Mouse (Mus musculus) limb, embryonic 12.5 days (tissue): Measurements from ENCODE around the gene 1700013G24Rik. TPM values are rescaled to one million over a fixed set of nuclear protein-coding genes. Genes with fewer than 3 reads are reported as not detected.

Experiments
- ATAC-seq: fragments of 200-750 bp; cut with Nextera tagmentation; 2 replicates; pipeline ENCODE4 v1.8.0; 2017; ENCODE audit warnings: low read depth, moderate TSS enrichment; ENCODE audit not compliant: insufficient number of reproducible peaks, insufficient read depth, low FRiP score, low TSS enrichment
- H3K27ac ChIP-seq: fragments of 300-500 bp; sonication (generic); 2 replicates; pipeline ENCODE4 v1.5.1; 2016; ENCODE audit warnings: mild to moderate bottlenecking, moderate library complexity
- H3K27me3 ChIP-seq: fragments of 300-500 bp; sonication (generic); 2 replicates; pipeline ENCODE4 v1.6.1; 2016; ENCODE audit warnings: mild to moderate bottlenecking, moderate library complexity
- H3K36me3 ChIP-seq: fragments of 300-500 bp; sonication (generic); 2 replicates; pipeline ENCODE4 v1.6.1; 2016; ENCODE audit warnings: mild to moderate bottlenecking, moderate library complexity
- H3K4me1 ChIP-seq: fragments of 300-500 bp; sonication (generic); replicated peaks from 2 replicates; pipeline ENCODE4 v1.6.1; 2016
- H3K4me2 ChIP-seq: fragments of 300-500 bp; sonication (generic); 2 replicates; pipeline ENCODE4 v1.6.1; 2016; ENCODE audit warnings: mild to moderate bottlenecking, moderate library complexity
- H3K4me3 ChIP-seq: fragments of 300-500 bp; sonication (generic); replicated peaks from 2 replicates; pipeline ENCODE4 v1.5.1; 2016; ENCODE audit warnings: mild to moderate bottlenecking
- H3K9ac ChIP-seq: fragments of 300-500 bp; sonication (generic); replicated peaks from 2 replicates; pipeline ENCODE4 v1.6.1; 2016; ENCODE audit warnings: mild to moderate bottlenecking, moderate library complexity
- H3K9me3 ChIP-seq: fragments of 300-500 bp; sonication (generic); 2 replicates; pipeline ENCODE4 v1.6.1; 2016; ENCODE audit warnings: mild to moderate bottlenecking, moderate library complexity
- WGBS: fragments of 180-500 bp; shearing (Covaris S2); methylation state at CpG from one replicate; pipeline ENCODE4 v1.1.7; 2016; 5-methylcytosine and 5-hydroxymethylcytosine counted together
- polyA plus RNA-seq: library from polyadenylated mRNA; unstranded; fragments of >200 nt; fragmentation: Nextera tagmentation; extraction: Ambion mirVana; gene quantifications from 2 replicates; pipeline ENCODE4 v1.2.1, GENCODE M21; 2016

The 1700013G24Rik gene
- polyA plus RNA-seq, 1 experiment from 2014 or later = not detected

DNA sequence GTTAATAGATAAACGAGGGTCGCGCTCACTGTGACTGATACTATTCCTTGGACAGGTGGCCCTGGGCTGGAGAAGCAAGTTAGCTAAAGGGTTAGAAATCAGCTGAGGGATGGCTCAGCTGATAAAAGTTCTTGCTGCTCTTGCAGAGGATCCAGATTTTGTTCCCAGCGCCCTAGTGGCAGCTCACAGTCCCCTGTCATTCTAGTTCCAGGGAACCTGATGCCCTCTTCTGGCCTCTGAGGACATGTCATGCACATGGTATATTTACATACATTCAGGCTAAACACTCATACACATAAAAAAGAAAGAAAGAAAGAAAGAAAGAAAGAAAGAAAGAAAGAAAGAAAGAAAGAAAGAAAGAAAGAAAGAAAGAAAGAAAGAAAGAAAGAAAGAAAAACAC lies 11.8 kb upstream of the 1700013G24Rik start:
- Histone ChIP-seq H3K27ac (no peak overlapping the region), H3K27me3 (no peaks in the 10 kb centered on the region), H3K9me3 (no peaks in the 10 kb centered on the region), H3K4me1 (no peaks in the 10 kb centered on the region), H3K4me3 (no peak overlapping the region), H3K9ac (no peak overlapping the region), H3K4me2 (no peak overlapping the region), H3K36me3 (no peaks in the 10 kb centered on the region)
- ATAC-seq = no peak
- 82% methylated on average over 4 of the region's 4 CpGs for WGBS

DNA sequence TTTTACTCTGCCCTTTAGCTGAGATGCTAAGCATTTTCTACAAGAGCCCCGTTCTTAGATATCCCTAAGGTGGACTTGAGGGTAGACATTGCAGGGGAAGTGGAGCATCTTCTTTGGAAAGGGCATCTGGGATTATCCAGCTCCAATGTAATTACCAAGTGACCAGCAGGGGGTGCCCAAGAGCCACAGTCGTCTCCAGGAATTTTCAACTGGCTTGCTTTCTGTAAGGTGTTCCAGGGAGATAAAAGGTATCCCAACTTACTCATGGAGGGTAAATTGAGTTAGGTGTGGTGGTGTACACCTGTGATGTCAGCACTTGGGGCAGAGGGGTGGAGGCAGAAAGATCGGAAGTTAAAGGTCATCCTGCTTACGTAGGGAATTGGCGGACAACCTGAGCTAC lies 9.5 kb upstream of the 1700013G24Rik start:
- Histone ChIP-seq H3K27me3 (no peaks in the 10 kb centered on the region), H3K4me1 (peaks cover 8% of the 10 kb centered on the region), H3K4me2 (no peak overlapping the region), H3K4me3 (no peak overlapping the region), H3K36me3 (no peaks in the 10 kb centered on the region), H3K9me3 (no peaks in the 10 kb centered on the region), H3K9ac (no peak overlapping the region), H3K27ac (no peak overlapping the region)
- ATAC-seq = no peak
- WGBS = 28% methylated on average over 5 of the region's 5 CpGs

DNA sequence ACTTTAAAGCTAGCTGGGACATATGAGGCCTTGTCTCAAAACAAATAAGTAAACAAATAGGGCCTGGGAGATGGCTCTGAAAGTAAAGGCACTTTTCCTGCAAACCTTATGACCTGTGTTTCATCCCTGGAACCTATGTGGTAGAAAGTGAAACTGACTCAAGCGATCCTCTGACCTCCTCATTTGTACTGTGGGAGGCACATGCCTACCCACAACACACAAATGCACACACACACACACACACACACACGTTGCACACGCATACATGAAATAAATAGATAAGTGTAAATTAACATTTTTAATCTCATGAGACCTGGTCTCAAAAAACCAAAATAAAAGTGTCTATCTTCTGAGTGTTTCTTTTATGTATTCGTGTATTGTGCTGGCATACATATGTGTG lies 7.2 kb upstream of the 1700013G24Rik start:
- Histone ChIP-seq H3K36me3 (no peaks in the 10 kb centered on the region), H3K4me3 (no peak overlapping the region), H3K4me1 (peaks cover 8% of the 10 kb centered on the region), H3K4me2 (no peak overlapping the region), H3K27me3 (no peaks in the 10 kb centered on the region), H3K9me3 (no peaks in the 10 kb centered on the region), H3K27ac (no peak overlapping the region), H3K9ac (no peak overlapping the region)
- WGBS = 88% methylated on average over 4 of the region's 4 CpGs
- ATAC-seq = no peak

DNA sequence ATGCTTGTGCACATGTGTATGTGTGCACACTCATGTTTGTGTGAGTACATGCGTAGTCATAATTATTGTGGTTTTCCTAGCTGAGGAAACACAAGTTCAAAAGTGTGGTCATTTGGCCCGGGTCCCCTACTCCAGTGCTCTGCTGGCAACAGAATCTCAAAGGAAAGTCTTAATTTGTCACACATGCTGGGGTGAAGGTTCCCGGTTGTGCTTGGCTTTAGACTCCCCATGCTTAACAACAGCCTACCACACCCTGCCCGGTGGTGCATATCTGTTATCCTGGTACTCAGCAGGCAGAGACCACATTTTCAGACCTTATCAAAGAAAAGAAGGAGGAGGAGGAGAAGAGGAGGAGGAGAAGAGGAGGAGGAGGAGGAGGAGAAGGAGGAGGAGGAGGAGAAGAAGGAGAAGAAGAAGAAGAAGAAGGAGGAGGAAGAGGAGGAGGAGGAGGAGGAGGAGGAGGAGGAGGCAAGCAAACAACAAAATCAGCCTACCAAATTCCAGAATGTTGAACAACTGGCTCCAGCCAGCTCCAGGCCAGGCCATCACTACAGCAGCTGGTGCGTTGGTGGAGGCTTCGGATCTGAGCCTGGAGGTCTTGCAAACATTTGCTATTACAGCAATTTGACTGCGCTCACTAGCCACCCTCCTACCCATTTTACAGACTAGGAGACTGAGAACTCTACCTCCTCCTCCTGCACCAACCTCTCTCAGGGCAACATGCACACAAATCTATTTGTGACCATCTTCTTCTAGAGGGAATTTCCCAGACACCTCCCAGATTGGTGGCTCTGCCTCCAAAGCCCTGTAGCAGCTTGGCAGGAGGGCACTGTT lies 5.5 kb upstream of the 1700013G24Rik start:
- Histone ChIP-seq H3K4me2 (no peak overlapping the region), H3K36me3 (no peaks in the 10 kb centered on the region), H3K27me3 (no peaks in the 10 kb centered on the region), H3K9ac (no peak overlapping the region), H3K27ac (no peak overlapping the region), H3K4me3 (no peak overlapping the region), H3K9me3 (no peaks in the 10 kb centered on the region), H3K4me1 (peaks cover 8% of the 10 kb centered on the region)
- WGBS = 63% methylated on average over 7 of the region's 7 CpGs
- ATAC-seq = no peak

DNA sequence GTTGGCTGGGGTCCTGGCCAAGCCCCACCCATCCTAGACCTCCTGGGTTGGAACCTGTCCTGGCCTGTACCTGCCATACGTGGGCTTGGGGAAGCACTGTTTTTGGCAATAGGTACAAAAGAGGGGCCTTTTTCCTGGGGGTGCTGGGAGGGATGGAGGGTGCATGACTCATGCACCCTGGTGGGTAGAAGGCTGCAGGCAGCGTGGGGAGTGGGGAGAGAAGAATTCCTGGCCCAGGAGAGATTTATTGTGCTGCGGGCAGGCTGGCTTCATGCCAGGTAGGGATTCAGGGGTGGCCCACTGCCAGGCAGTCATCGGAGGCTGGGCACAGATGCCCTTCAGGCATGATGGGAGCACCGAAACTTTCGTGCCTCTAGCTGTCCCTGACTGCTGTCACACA lies 4.9 kb upstream of the 1700013G24Rik start:
- Histone ChIP-seq H3K9ac (no peak overlapping the region), H3K9me3 (no peaks in the 10 kb centered on the region), H3K4me1 (peaks cover 8% of the 10 kb centered on the region), H3K36me3 (no peaks in the 10 kb centered on the region), H3K27me3 (no peaks in the 10 kb centered on the region), H3K27ac (no peak overlapping the region), H3K4me2 (no peak overlapping the region), H3K4me3 (no peak overlapping the region)
- 52% methylated on average over 6 of the region's 6 CpGs for WGBS
- ATAC-seq = no peak

DNA sequence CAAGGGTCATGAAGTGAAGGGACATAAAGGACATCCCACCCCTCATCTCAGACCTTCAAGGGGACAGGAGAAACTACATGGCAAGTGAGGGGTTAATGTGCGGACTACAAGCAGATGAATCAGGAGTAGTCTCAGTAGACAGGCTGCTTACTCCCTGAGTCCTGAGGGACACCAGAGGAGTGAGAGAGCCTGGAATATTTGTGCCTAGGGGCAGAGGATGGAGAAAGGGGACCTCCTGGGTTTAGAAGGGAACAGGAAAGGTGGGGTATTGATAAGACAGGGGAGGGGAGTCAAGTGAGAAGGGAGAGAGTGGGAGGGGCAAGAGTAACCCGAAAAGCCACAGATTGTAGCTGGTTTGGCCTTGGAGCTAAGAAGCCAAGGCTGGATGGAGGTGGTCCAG lies 4.4 kb upstream of the 1700013G24Rik start:
- Histone ChIP-seq H3K4me3 (no peak overlapping the region), H3K4me2 (no peak overlapping the region), H3K27ac (no peak overlapping the region), H3K27me3 (no peaks in the 10 kb centered on the region), H3K9me3 (no peaks in the 10 kb centered on the region), H3K36me3 (no peaks in the 10 kb centered on the region), H3K9ac (no peak overlapping the region), H3K4me1 (peaks cover 8% of the 10 kb centered on the region)
- no peak for ATAC-seq
- 60% methylated on average over 2 of the region's 2 CpGs for WGBS

DNA sequence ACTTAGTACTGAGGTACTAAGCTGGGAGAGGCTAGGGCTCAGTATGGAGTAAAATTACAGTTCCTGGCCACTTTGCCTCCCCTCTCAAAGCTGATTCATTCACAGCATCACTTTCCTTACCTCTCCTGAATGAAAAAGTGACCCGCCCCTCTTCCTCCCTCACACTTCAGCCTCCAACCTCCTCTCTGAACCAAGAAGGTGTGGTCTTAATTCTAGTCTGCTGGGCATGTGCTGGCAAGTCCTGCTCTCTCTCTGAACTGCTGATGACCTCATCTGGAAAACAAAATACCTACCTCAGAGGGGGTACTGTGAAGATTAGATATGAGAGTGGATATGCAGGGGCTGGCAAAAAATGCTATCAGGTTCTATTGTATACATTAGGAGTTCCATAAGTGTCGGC lies 4.0 kb upstream of the 1700013G24Rik start:
- no peaks in the 10 kb centered on the region for H3K27me3 ChIP-seq
- H3K4me3 ChIP-seq = no peak overlapping the region
- no peaks in the 10 kb centered on the region for H3K9me3 ChIP-seq
- no peak overlapping the region for H3K27ac ChIP-seq
- no peak overlapping the region for H3K4me2 ChIP-seq
- no peaks in the 10 kb centered on the region for H3K36me3 ChIP-seq
- peaks cover 8% of the 10 kb centered on the region for H3K4me1 ChIP-seq
- ATAC-seq = no peak
- no peak overlapping the region for H3K9ac ChIP-seq
- WGBS = 78% methylated on average over 2 of the region's 2 CpGs

DNA sequence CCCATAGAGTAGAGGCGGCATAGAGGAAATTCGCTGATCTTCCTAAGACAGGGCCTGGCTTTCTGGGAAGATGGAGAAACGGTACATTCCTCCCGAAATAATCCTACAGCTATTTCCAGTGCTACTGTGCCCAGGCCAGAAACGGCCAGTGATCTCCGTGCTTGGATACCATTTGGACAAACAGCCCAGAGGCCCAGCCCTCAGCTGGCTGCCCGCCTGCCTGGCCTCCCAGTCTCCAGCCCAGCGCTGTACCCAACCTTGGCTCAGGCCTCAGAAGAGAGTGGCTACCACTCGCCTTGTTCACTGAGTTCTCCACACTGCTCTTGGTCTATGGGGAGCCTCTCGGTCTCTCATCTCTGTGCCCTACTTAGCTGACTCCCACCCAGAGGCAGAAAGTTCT lies 3.4 kb upstream of the 1700013G24Rik start:
- no peak for ATAC-seq
- Histone ChIP-seq H3K27ac (no peak overlapping the region), H3K36me3 (no peaks in the 10 kb centered on the region), H3K4me3 (no peak overlapping the region), H3K4me2 (no peak overlapping the region), H3K9me3 (no peaks in the 10 kb centered on the region), H3K27me3 (no peaks in the 10 kb centered on the region), H3K4me1 (peaks cover 8% of the 10 kb centered on the region), H3K9ac (no peak overlapping the region)
- WGBS = 81% methylated on average over 10 of the region's 10 CpGs

DNA sequence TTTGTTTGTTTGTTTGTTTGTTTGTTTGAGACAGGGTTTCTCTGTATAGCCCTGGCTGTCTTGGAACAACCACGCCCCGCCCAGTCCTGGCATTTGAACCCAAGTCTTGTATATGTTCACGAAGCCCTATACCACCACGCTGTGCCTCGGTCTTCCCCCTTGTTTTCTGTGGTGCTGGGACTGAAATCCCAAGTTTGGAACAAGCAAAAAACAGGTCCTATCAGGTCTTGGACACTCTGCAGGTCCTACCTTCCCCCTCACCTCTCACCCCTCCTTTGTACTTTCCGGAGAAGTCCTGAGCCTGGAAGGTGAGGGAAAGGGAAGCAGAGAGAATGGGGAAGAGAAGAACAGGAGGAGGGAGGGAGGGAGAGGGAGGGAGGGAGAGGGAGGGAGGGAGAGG lies 894 bp upstream of the 1700013G24Rik start:
- WGBS = 91% methylated on average over 6 of the region's 6 CpGs
- no peaks in the 10 kb centered on the region for H3K9me3 ChIP-seq
- no peaks in the 10 kb centered on the region for H3K27me3 ChIP-seq
- H3K4me2 ChIP-seq = no peak overlapping the region
- H3K9ac ChIP-seq = no peak overlapping the region
- no peak overlapping the region for H3K27ac ChIP-seq
- no peak overlapping the region for H3K4me3 ChIP-seq
- no peaks in the 10 kb centered on the region for H3K36me3 ChIP-seq
- no peak for ATAC-seq
- H3K4me1 ChIP-seq = peaks cover 8% of the 10 kb centered on the region

DNA sequence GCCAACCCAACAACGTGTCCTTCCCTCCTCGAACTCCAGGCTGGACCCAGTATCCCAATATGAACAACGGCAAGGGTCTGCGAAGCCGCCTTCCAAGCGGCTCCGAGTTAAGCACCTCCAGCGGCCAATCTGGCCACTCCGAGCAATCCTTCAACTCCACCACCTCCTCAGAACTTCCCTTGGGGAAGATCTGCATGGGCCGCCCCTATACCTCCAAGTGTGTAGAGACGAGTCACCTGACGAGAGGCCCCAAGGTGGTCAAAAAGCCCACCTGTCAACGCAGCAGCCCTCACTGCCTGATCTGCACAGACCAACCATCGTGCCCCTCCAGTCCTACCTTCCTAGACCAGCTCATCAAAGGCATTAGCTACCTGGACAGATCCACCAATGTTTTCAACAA lies 1.5 kb downstream of the 1700013G24Rik start:
- WGBS = 88% methylated on average over 14 of the region's 14 CpGs
- H3K9ac ChIP-seq = no peak overlapping the region
- no peak overlapping the region for H3K27ac ChIP-seq
- no peak overlapping the region for H3K4me3 ChIP-seq
- H3K36me3 ChIP-seq = no peaks in the 10 kb centered on the region
- ATAC-seq = no peak
- H3K27me3 ChIP-seq = no peaks in the 10 kb centered on the region
- H3K9me3 ChIP-seq = no peaks in the 10 kb centered on the region
- no peaks in the 10 kb centered on the region for H3K4me1 ChIP-seq
- no peak overlapping the region for H3K4me2 ChIP-seq

DNA sequence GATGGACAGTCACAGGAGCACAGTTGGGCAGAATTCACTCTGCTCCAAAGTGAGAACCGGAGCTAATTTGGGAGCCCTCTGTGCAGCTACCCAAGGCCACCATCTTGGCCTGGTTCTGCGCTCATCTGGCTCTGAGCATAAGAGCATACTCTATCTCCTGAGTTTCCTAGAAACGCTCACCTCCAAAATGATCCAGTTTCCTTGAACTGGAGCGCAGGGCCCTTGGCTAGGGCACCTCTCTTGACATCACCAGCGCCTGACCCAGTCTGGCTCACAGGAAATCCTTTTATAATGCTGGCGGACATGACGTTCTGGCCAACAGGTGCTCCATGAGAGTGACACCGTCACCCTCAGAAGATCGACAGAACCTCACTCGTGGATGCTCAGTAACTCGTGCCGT lies 3.5 kb downstream of the 1700013G24Rik start:
- no peak overlapping the region for H3K4me3 ChIP-seq

DNA sequence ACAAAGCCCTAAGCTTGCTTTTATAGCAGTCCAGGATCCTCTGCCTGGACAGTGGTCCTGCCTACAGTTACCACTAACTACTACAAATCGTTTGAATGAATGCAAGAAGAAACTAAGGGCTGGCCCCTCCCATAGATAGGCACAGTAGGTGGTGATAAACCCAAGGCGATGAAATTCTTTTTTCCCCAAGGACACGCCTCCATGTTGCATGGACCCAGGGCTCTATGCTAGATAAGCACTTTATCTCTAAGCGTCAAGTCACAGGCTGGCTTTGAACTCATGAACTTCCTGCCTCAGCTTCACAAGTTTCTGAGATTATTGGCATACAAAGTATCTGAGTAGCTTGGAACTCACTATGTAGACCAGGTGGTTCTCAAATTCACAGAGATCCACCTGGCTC lies 4.2 kb downstream of the 1700013G24Rik start:
- no peaks in the 10 kb centered on the region for H3K36me3 ChIP-seq
- no peak for ATAC-seq
- no peak overlapping the region for H3K27ac ChIP-seq
- H3K27me3 ChIP-seq = no peaks in the 10 kb centered on the region
- H3K9me3 ChIP-seq = peaks cover 3% of the 10 kb centered on the region; the same call in 1 of the 2 replicates
- WGBS = 80% methylated on average over 4 of the region's 4 CpGs
- H3K4me2 ChIP-seq = no peak overlapping the region
- no peak overlapping the region for H3K4me3 ChIP-seq
- H3K4me1 ChIP-seq = no peaks in the 10 kb centered on the region
- no peak overlapping the region for H3K9ac ChIP-seq

More for the DNA sequence above, 3.5 kb downstream of the 1700013G24Rik start:
- Histone ChIP-seq H3K9me3 (0 out of 2 replicates have a peak, but pooled peaks cover under 1% of the 10 kb centered on the region), H3K9ac (no peak overlapping the region), H3K4me1 (no peaks in the 10 kb centered on the region), H3K27me3 (no peaks in the 10 kb centered on the region), H3K27ac (no peak overlapping the region), H3K36me3 (no peaks in the 10 kb centered on the region), H3K4me2 (no peak overlapping the region)
- 84% methylated on average over 12 of the region's 12 CpGs for WGBS
- no peak for ATAC-seq
